Mouse (Mus musculus) skeletal muscle tissue, adult 2 months (tissue): ENCODE measurements at regions not wholly inside any gene's neighbourhood (a gene's known extent, or its start where the extent isn't known, plus 50 kb on each side); places are given as distances from the start of the nearest gene placed in this dataset.

Source experiments
- DNase-seq: peaks from one replicate; pipeline ENCODE4 v3.0.0-alpha.2; 2012; ENCODE audit warnings: low read depth, low spot score

GRCm38 (mm10) chr10:19078047-19078446 is 62.6 kb upstream of the Tnfaip3 start:
- DNase-seq: no peak

- no peak for DNase-seq
These were observed 52.9 kb upstream of the Tnfaip3 start for GRCm38 (mm10) chr10:19068377-19068776.

- DNase-seq: no peak
These were observed 52.2 kb upstream of the Tnfaip3 start for GRCm38 (mm10) chr10:19067623-19068022.

- no peak for DNase-seq
These were observed 51.4 kb upstream of the Tnfaip3 start for GRCm38 (mm10) chr10:19066821-19067350.
